Mouse (Mus musculus) lung, adult 2 months (tissue): ENCODE results near the gene Gse1.

Experiments
- CTCF ChIP-seq: fragments of 200-500 bp; IDR thresholded peaks from 2 replicates; pipeline ENCODE4 v1.5.1; 2011; ENCODE audit warnings: mild to moderate bottlenecking, low read length, control low read depth; ENCODE audit not compliant: insufficient read depth
- POLR2A ChIP-seq: fragments of 200-500 bp; IDR thresholded peaks from 2 replicates; pipeline ENCODE4 v1.6.1; 2011; ENCODE audit warnings: low read depth, mild to moderate bottlenecking, control low read depth, low read length, borderline replicate concordance; ENCODE audit errors: extremely low read depth

GRCm38 (mm10) chr8:120470170-120470569, 241.9 kb downstream of the Gse1 start:
- TF ChIP-seq CTCF (no peak), POLR2A (no peak)
